Mouse (Mus musculus): ENCODE measurements around the gene Mboat2. TPM values are rescaled to one million over a fixed set of nuclear protein-coding genes. Genes with fewer than 3 reads are reported as not detected.

The Mboat2 gene
- total RNA-seq, 1 experiment from 2014 or later: 23.3 TPM

- no peak for ATAC-seq (replicated peaks in 1 of 2; ENCODE audit: insufficient read depth in 1 of 2, low FRiP score in 2 of 2, low TSS enrichment in 1 of 2, low read depth in 1 of 2, poor library complexity in 2 of 2, severe bottlenecking in 2 of 2)
Observed at GRCm38 (mm10) chr12:24958526-24958925, 127.8 kb downstream of the Mboat2 start.

- ATAC-seq (replicated peaks in 1 of 2; ENCODE audit: insufficient read depth in 1 of 2, low FRiP score in 2 of 2, low TSS enrichment in 1 of 2, low read depth in 1 of 2, poor library complexity in 2 of 2, severe bottlenecking in 2 of 2): no peak
Observed at GRCm38 (mm10) chr12:24961821-24962220, 131.1 kb downstream of the Mboat2 start.

- ATAC-seq (replicated peaks in 1 of 2; ENCODE audit: insufficient read depth in 1 of 2, low FRiP score in 2 of 2, low TSS enrichment in 1 of 2, low read depth in 1 of 2, poor library complexity in 2 of 2, severe bottlenecking in 2 of 2): no peak
Observed at GRCm38 (mm10) chr12:24962362-24962967, 131.8 kb downstream of the Mboat2 start.

- ATAC-seq (replicated peaks in 1 of 2; ENCODE audit: insufficient read depth in 1 of 2, low FRiP score in 2 of 2, low TSS enrichment in 1 of 2, low read depth in 1 of 2, poor library complexity in 2 of 2, severe bottlenecking in 2 of 2): peak; percentile 77 to 85
Observed at GRCm38 (mm10) chr12:24963393-24964022, 132.8 kb downstream of the Mboat2 start.

- ATAC-seq (replicated peaks in 1 of 2; ENCODE audit: insufficient read depth in 1 of 2, low FRiP score in 2 of 2, low TSS enrichment in 1 of 2, low read depth in 1 of 2, poor library complexity in 2 of 2, severe bottlenecking in 2 of 2): no peak
Observed at GRCm38 (mm10) chr12:24965406-24965805, 134.7 kb downstream of the Mboat2 start.

GRCm38 (mm10) chr12:24966046-24966445 lies 135.4 kb downstream of the Mboat2 start:
- ATAC-seq (replicated peaks in 1 of 2; ENCODE audit: insufficient read depth in 1 of 2, low FRiP score in 2 of 2, low TSS enrichment in 1 of 2, low read depth in 1 of 2, poor library complexity in 2 of 2, severe bottlenecking in 2 of 2): no peak

- no peak for ATAC-seq (replicated peaks in 1 of 2; ENCODE audit: insufficient read depth in 1 of 2, low FRiP score in 2 of 2, low TSS enrichment in 1 of 2, low read depth in 1 of 2, poor library complexity in 2 of 2, severe bottlenecking in 2 of 2)
Observed at GRCm38 (mm10) chr12:24971490-24972200, 141.0 kb downstream of the Mboat2 start.

GRCm38 (mm10) chr12:24972371-24973350 lies 142.0 kb downstream of the Mboat2 start:
- no peak for ATAC-seq (replicated peaks in 1 of 2; ENCODE audit: insufficient read depth in 1 of 2, low FRiP score in 2 of 2, low TSS enrichment in 1 of 2, low read depth in 1 of 2, poor library complexity in 2 of 2, severe bottlenecking in 2 of 2)

- ATAC-seq (replicated peaks in 1 of 2; ENCODE audit: insufficient read depth in 1 of 2, low FRiP score in 2 of 2, low TSS enrichment in 1 of 2, low read depth in 1 of 2, poor library complexity in 2 of 2, severe bottlenecking in 2 of 2): no peak
Observed at GRCm38 (mm10) chr12:24973586-24973985, 142.9 kb downstream of the Mboat2 start.

GRCm38 (mm10) chr12:24974446-24975114 lies 143.9 kb downstream of the Mboat2 start, which contains the start of gene Kidins220:
TSS of gene Kidins220 (plus strand) at chr12:24974925.
- peak; percentile 79 to 96 for ATAC-seq (replicated peaks in 1 of 2; ENCODE audit: insufficient read depth in 1 of 2, low FRiP score in 2 of 2, low TSS enrichment in 1 of 2, low read depth in 1 of 2, poor library complexity in 2 of 2, severe bottlenecking in 2 of 2)

GRCm38 (mm10) chr12:24975115-24975733 lies 144.5 kb downstream of the Mboat2 start:
- peak; percentile 54 to 66 for ATAC-seq (replicated peaks in 1 of 2; ENCODE audit: insufficient read depth in 1 of 2, low FRiP score in 2 of 2, low TSS enrichment in 1 of 2, low read depth in 1 of 2, poor library complexity in 2 of 2, severe bottlenecking in 2 of 2)

- ATAC-seq (replicated peaks in 1 of 2; ENCODE audit: insufficient read depth in 1 of 2, low FRiP score in 2 of 2, low TSS enrichment in 1 of 2, low read depth in 1 of 2, poor library complexity in 2 of 2, severe bottlenecking in 2 of 2): no peak
Observed at GRCm38 (mm10) chr12:24985226-24985625, 154.5 kb downstream of the Mboat2 start.

GRCm38 (mm10) chr12:24995350-24995749 lies 164.7 kb downstream of the Mboat2 start:
- ATAC-seq (replicated peaks in 1 of 2; ENCODE audit: insufficient read depth in 1 of 2, low FRiP score in 2 of 2, low TSS enrichment in 1 of 2, low read depth in 1 of 2, poor library complexity in 2 of 2, severe bottlenecking in 2 of 2): no peak

GRCm38 (mm10) chr12:25005350-25005749 lies 174.7 kb downstream of the Mboat2 start:
- no peak for ATAC-seq (replicated peaks in 1 of 2; ENCODE audit: insufficient read depth in 1 of 2, low FRiP score in 2 of 2, low TSS enrichment in 1 of 2, low read depth in 1 of 2, poor library complexity in 2 of 2, severe bottlenecking in 2 of 2)

- ATAC-seq (replicated peaks in 1 of 2; ENCODE audit: insufficient read depth in 1 of 2, low FRiP score in 2 of 2, low TSS enrichment in 1 of 2, low read depth in 1 of 2, poor library complexity in 2 of 2, severe bottlenecking in 2 of 2): no peak
Observed at GRCm38 (mm10) chr12:25009957-25010356, 179.3 kb downstream of the Mboat2 start.

- no peak for ATAC-seq (replicated peaks in 1 of 2; ENCODE audit: insufficient read depth in 1 of 2, low FRiP score in 2 of 2, low TSS enrichment in 1 of 2, low read depth in 1 of 2, poor library complexity in 2 of 2, severe bottlenecking in 2 of 2)
Observed at GRCm38 (mm10) chr12:25010416-25010815, 179.7 kb downstream of the Mboat2 start.

Measured in hematopoietic stem cell, adult 5-6 weeks (primary cell).